Mouse (Mus musculus): ENCODE measurements around the gene Sord.

- peak; percentile 48; the same call in 1 of the 2 replicates for TF ChIP-seq CTCF (IDR thresholded peaks at IDR 0.05; ENCODE audit: extremely low read depth, insufficient read length, insufficient replicate concordance, low read depth, low read length)
- no peak; the same call in 1 of the 2 replicates for TF ChIP-seq POLR2A (IDR thresholded peaks at IDR 0.05; ENCODE audit: low read depth, low read length)
These were observed 32.1 kb downstream of the Sord start for GRCm38 (mm10) chr2:122266407-122267193.

Measured in small intestine, adult 2 months (tissue).